Mouse (Mus musculus): ENCODE measurements around the gene Slc4a2. TPM values are rescaled to one million over a fixed set of nuclear protein-coding genes. Genes with fewer than 3 reads are reported as not detected.
A peak's percentile ranks its signal among the peaks of the same experiment; 100 is the strongest.

The Slc4a2 gene
- polyA plus RNA-seq, 1 experiment from 2014 or later: 19.5 TPM

DNA sequence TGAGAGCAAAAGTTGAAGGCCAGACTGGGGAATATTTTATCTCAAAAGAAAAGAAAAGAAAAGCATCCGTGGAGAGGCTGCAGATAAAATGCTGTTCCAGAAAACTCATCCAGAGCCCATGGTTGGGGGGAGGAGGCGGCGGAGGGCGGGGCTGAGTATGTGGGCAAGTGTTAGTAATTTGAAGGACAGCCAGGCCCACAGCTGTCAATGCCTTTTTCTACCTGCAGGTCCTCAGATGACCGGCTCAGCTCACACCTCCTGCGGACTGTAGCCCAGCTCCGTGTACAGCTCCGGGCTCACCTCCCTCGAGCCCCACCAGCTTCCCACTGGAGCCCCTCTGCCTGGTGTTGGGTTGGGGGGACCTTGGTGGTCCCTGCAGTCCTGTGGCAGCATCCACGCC, 24.0 kb upstream of the Slc4a2 start:
- H3K4me3 ChIP-seq: no peak overlapping the region
- no peak for ATAC-seq
- no peak overlapping the region for H3K4me2 ChIP-seq
- H3K27me3 ChIP-seq: no peaks in the 10 kb centered on the region
- peaks cover 33% of the 10 kb centered on the region for H3K36me3 ChIP-seq (ENCODE audit: poor library complexity, severe bottlenecking)
- peaks cover 5% of the 10 kb centered on the region; the same call in 1 of the 2 replicates for H3K4me1 ChIP-seq
- no peak overlapping the region for H3K9ac ChIP-seq
- H3K9me3 ChIP-seq (replicated peaks): no peaks in the 10 kb centered on the region
- no peak overlapping the region for H3K27ac ChIP-seq
- 87% methylated on average over 10 of the region's 10 CpGs for WGBS

- no peak overlapping the region for H3K4me3 ChIP-seq
- H3K4me2 ChIP-seq: no peak overlapping the region
- H3K27ac ChIP-seq: no peak overlapping the region
- 93% methylated on average over 11 of the region's 11 CpGs for WGBS
- H3K4me1 ChIP-seq: no peaks in the 10 kb centered on the region
- no peak overlapping the region for H3K9ac ChIP-seq
- H3K9me3 ChIP-seq (replicated peaks): no peaks in the 10 kb centered on the region
- H3K27me3 ChIP-seq: no peaks in the 10 kb centered on the region
- ATAC-seq: no peak
- peaks cover 34% of the 10 kb centered on the region for H3K36me3 ChIP-seq (ENCODE audit: poor library complexity, severe bottlenecking)
These were observed 23.3 kb upstream of the Slc4a2 start for GRCm38 (mm10) chr5:24400362-24400761.

- Histone ChIP-seq H3K36me3 (ENCODE audit: poor library complexity, severe bottlenecking) (peaks cover 40% of the 10 kb centered on the region), H3K4me1 (no peaks in the 10 kb centered on the region), H3K4me2 (no peak overlapping the region), H3K9ac (no peak overlapping the region), H3K9me3 (replicated peaks) (no peaks in the 10 kb centered on the region), H3K4me3 (no peak overlapping the region), H3K27ac (no peak overlapping the region), H3K27me3 (no peaks in the 10 kb centered on the region)
- ATAC-seq: no peak
- WGBS: 93% methylated on average over 5 of the region's 5 CpGs
These were observed 22.6 kb upstream of the Slc4a2 start for GRCm38 (mm10) chr5:24400911-24401605.

DNA sequence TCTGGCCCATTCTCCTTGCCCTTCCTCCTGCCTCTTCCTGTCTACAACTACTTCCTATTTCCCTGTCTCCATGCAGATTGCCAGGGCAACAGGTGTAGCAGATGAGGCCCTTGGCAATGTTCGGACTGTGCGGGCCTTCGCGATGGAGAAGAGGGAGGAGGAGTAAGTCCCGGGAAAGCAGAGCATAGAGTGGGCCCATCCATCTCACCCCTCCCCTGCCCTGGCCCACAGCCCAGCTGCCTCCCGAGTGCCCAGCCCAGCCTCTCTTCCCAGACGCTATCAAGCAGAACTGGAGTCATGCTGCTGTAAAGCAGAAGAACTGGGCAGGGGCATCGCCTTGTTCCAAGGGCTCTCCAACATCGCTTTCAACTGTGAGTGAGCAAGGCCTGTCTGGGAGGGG, 21.7 kb upstream of the Slc4a2 start:
- Histone ChIP-seq H3K4me2 (no peak overlapping the region), H3K9ac (no peak overlapping the region), H3K27ac (no peak overlapping the region), H3K27me3 (no peaks in the 10 kb centered on the region), H3K36me3 (ENCODE audit: poor library complexity, severe bottlenecking) (peaks cover 50% of the 10 kb centered on the region), H3K4me1 (no peaks in the 10 kb centered on the region), H3K9me3 (replicated peaks) (no peaks in the 10 kb centered on the region), H3K4me3 (no peak overlapping the region)
- peak; percentile 31; the same call in 1 of the 2 replicates for ATAC-seq
- 73% methylated on average over 9 of the region's 9 CpGs for WGBS

GRCm38 (mm10) chr5:24404594-24405360, 18.9 kb upstream of the Slc4a2 start:
- H3K27me3 ChIP-seq: no peaks in the 10 kb centered on the region
- H3K4me2 ChIP-seq: no peak overlapping the region
- H3K27ac ChIP-seq: no peak overlapping the region
- H3K9ac ChIP-seq: no peak overlapping the region
- ATAC-seq: no peak
- H3K4me3 ChIP-seq: no peak overlapping the region
- WGBS: 81% methylated on average over 6 of the region's 6 CpGs
- no peaks in the 10 kb centered on the region for H3K9me3 ChIP-seq (replicated peaks)
- peaks cover 66% of the 10 kb centered on the region for H3K36me3 ChIP-seq (ENCODE audit: poor library complexity, severe bottlenecking)
- H3K4me1 ChIP-seq: no peaks in the 10 kb centered on the region

DNA sequence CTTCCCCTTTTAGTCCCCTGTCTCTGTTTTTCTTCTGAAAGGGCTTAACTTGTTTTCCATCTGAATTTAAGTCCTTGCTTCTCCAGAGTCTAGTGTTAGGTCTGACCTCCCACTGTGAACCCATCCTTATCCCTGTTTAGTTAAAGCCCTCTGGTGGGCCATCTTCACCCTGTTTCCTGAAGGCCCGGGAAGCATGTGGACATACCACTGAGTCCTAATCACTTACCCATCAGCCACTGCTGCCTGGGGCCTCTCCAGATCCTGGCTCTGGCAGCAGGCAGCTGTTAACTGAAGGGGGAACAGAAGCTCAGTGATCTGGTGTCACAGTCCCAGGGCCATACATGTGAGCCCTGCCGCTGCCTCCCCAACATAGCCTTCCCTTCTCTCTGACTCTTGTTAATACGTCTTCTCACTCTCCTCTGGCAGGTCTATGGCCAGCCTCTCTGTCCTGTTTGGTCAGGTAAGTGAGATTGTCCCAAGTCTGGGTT, 18.2 kb upstream of the Slc4a2 start:
- H3K36me3 ChIP-seq (ENCODE audit: poor library complexity, severe bottlenecking): peaks cover 65% of the 10 kb centered on the region
- no peak overlapping the region for H3K9ac ChIP-seq

GRCm38 (mm10) chr5:24408651-24409050, 15.0 kb upstream of the Slc4a2 start:
- no peak overlapping the region for H3K4me3 ChIP-seq
- no peak overlapping the region for H3K4me2 ChIP-seq
- WGBS: 88% methylated on average over 13 of the region's 13 CpGs
- ATAC-seq: no peak
- H3K27me3 ChIP-seq: 0 out of 2 replicates have a peak, but pooled peaks cover under 1% of the 10 kb centered on the region
- no peak overlapping the region for H3K9ac ChIP-seq
- H3K4me1 ChIP-seq: no peaks in the 10 kb centered on the region
- H3K9me3 ChIP-seq (replicated peaks): no peaks in the 10 kb centered on the region
- H3K36me3 ChIP-seq (ENCODE audit: poor library complexity, severe bottlenecking): peaks cover 36% of the 10 kb centered on the region
- H3K27ac ChIP-seq: no peak overlapping the region

More for the DNA sequence above, 18.2 kb upstream of the Slc4a2 start:
- H3K4me2 ChIP-seq: no peak overlapping the region
- H3K9me3 ChIP-seq (replicated peaks): no peaks in the 10 kb centered on the region
- no peaks in the 10 kb centered on the region for H3K27me3 ChIP-seq
- no peak for ATAC-seq
- no peaks in the 10 kb centered on the region for H3K4me1 ChIP-seq
- H3K27ac ChIP-seq: no peak overlapping the region
- WGBS: 70% methylated on average over 3 of the region's 3 CpGs
- no peak overlapping the region for H3K4me3 ChIP-seq

GRCm38 (mm10) chr5:24409466-24409865, 14.2 kb upstream of the Slc4a2 start:
- Histone ChIP-seq H3K4me2 (no peak overlapping the region), H3K27ac (no peak overlapping the region; the same call in 1 of the 2 replicates), H3K27me3 (0 out of 2 replicates have a peak, but pooled peaks cover 3% of the 10 kb centered on the region), H3K4me1 (no peaks in the 10 kb centered on the region), H3K9ac (no peak overlapping the region), H3K4me3 (no peak overlapping the region), H3K9me3 (replicated peaks) (no peaks in the 10 kb centered on the region), H3K36me3 (ENCODE audit: poor library complexity, severe bottlenecking) (peaks cover 35% of the 10 kb centered on the region)
- no peak for ATAC-seq
- 66% methylated on average over 2 of the region's 2 CpGs for WGBS

DNA sequence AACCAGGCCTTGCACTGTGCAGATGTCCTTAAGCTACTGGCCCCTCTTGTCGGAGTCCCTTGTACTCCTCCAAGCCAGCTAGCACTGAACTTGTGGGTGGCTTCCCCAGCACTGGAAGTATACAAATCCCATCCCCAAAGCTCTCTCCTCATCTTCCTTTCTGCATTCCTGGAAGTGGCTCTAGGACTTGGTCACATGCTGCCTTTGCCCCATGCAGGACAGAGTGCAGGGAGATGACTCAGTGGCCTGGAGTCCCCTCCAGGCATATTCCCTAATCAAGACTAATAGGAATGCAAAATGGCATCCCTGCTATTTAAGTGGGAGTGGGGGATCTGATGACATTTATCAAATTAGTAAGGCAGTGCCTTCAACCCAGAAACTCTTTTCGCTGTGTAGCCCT, 11.6 kb upstream of the Slc4a2 start:
- ATAC-seq: no peak
- no peak overlapping the region for H3K9ac ChIP-seq
- H3K36me3 ChIP-seq (ENCODE audit: poor library complexity, severe bottlenecking): peaks cover 16% of the 10 kb centered on the region
- no peak overlapping the region for H3K27ac ChIP-seq
- WGBS: 92% methylated on average over 2 of the region's 2 CpGs
- no peak overlapping the region for H3K4me3 ChIP-seq
- H3K4me2 ChIP-seq: no peak overlapping the region
- H3K27me3 ChIP-seq: 0 out of 2 replicates have a peak, but pooled peaks cover 10% of the 10 kb centered on the region
- H3K9me3 ChIP-seq (replicated peaks): no peaks in the 10 kb centered on the region
- peaks cover 11% of the 10 kb centered on the region for H3K4me1 ChIP-seq

GRCm38 (mm10) chr5:24413042-24413693, 10.5 kb upstream of the Slc4a2 start, which contains the start of gene Asic3:
TSS of gene Asic3 (plus strand) at chr5:24413392.
- H3K9ac ChIP-seq: no peak within 1 kb of the TSS; the same call in 1 of the 2 replicates
- H3K4me2 ChIP-seq: no peak within 1 kb of the TSS
- 0 out of 2 replicates have a peak, but pooled peaks cover 10% of the 10 kb centered on the region for H3K27me3 ChIP-seq
- WGBS: 55% methylated on average over 11 of the region's 11 CpGs
- ATAC-seq: no peak
- H3K27ac ChIP-seq: no peak within 1 kb of the TSS
- H3K9me3 ChIP-seq (replicated peaks): no peaks in the 10 kb centered on the region
- 0 out of 2 replicates have a peak, but pooled peaks cover 8% of the 10 kb centered on the region for H3K36me3 ChIP-seq (ENCODE audit: poor library complexity, severe bottlenecking)
- H3K4me1 ChIP-seq: peaks cover 11% of the 10 kb centered on the region
- H3K4me3 ChIP-seq: no peak within 1 kb of the TSS

DNA sequence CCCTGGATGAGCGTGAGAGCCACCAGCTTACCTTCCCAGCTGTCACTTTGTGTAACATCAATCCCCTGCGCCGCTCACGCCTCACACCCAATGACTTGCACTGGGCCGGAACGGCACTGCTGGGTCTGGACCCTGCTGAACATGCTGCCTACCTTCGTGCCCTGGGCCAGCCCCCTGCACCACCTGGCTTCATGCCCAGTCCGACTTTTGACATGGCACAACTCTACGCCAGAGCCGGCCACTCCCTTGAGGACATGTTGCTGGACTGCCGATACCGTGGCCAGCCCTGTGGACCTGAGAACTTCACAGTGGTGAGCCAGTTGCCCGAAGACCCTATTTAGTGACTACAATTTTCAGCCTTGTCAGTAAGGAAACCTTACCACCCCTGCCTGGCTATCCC, 9.7 kb upstream of the Slc4a2 start:
- 86% methylated on average over 13 of the region's 13 CpGs for WGBS

More for the DNA sequence above, 9.7 kb upstream of the Slc4a2 start:
- H3K4me1 ChIP-seq: peaks cover 11% of the 10 kb centered on the region
- H3K27me3 ChIP-seq: 0 out of 2 replicates have a peak, but pooled peaks cover 10% of the 10 kb centered on the region
- H3K9me3 ChIP-seq (replicated peaks): no peaks in the 10 kb centered on the region
- H3K4me3 ChIP-seq: no peak overlapping the region
- no peak overlapping the region for H3K27ac ChIP-seq
- H3K9ac ChIP-seq: no peak overlapping the region
- H3K36me3 ChIP-seq (ENCODE audit: poor library complexity, severe bottlenecking): peaks cover 15% of the 10 kb centered on the region
- ATAC-seq: no peak
- H3K4me2 ChIP-seq: no peak overlapping the region
